Comparison of ENCODE assay signal across 12 mouse cellular contexts in the genomic region with DNA sequence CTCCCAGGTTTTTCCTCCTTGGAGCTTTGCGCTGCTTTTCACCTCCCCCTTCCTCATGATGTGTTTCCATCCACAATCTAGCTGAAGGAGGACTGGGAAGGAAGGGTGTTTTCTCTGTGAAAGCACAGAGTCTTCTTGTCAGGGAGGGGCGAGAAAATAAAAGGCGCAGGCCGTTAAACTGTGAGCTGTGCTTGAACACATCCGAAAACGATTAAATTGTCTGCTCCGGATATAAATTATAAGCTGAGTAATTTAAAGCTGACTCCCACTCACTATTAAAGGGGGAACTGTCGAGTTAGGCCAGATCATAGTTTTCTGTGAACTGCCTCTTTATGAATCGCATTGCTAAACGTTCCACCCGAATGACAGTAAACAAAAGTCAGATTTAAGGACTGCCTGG.
A peak's percentile ranks its signal among the peaks of the same experiment; 100 is the strongest.
DNase-seq lines count a peak whose midpoint lies in the region; ATAC-seq and TF ChIP-seq lines count a peak whose summit lies in the region.
"Had no signal": no experiment of that assay in that cellular context is flagged by ENCODE, and none has a peak within 500 bp of the region (broad histone marks: within the 10 kb centered on the region; RNA-seq: fewer than 3 reads in every experiment).

No protein-coding gene starts in this region.

- 6% methylated on average over 11 of the region's 11 CpGs for WGBS in kidney, embryonic 14.5 days
- WGBS in stomach, embryonic 16.5 days: 37% methylated on average over 11 of the region's 11 CpGs
- WGBS in stomach, postnatal 0 days: 29% methylated on average over 11 of the region's 11 CpGs

- peaks cover 19% of the 10 kb centered on the region for H3K4me1 ChIP-seq in kidney, embryonic 14.5 days (ENCODE audit: control insufficient read depth, insufficient read depth, low read length)
- no peaks in the 10 kb centered on the region for H3K4me1 ChIP-seq in stomach, embryonic 16.5 days (ENCODE audit: control insufficient read depth, insufficient read depth, low read length)
- H3K4me1 ChIP-seq in stomach, postnatal 0 days (replicated peaks; ENCODE audit: control insufficient read depth, insufficient read depth): no peaks in the 10 kb centered on the region

- no peaks in the 10 kb centered on the region for H3K27me3 ChIP-seq in kidney, embryonic 14.5 days (ENCODE audit: control insufficient read depth, insufficient read depth, low read length)
- no peaks in the 10 kb centered on the region for H3K27me3 ChIP-seq in stomach, embryonic 16.5 days (ENCODE audit: control insufficient read depth, insufficient read depth, low read length)
- no peaks in the 10 kb centered on the region for H3K27me3 ChIP-seq in stomach, postnatal 0 days (ENCODE audit: control insufficient read depth, insufficient read depth, low read length)
- H3K27me3 ChIP-seq: CH12.LX had no signal

- peak; percentile 85 for ATAC-seq in kidney, embryonic 14.5 days (ENCODE audit: low FRiP score, low TSS enrichment)
- ATAC-seq in stomach, embryonic 16.5 days (ENCODE audit: insufficient read depth, low FRiP score): no peak
- no peak for ATAC-seq in stomach, postnatal 0 days (ENCODE audit: low FRiP score, low TSS enrichment)

- no peak overlapping the region for H3K4me3 ChIP-seq in kidney, embryonic 14.5 days (ENCODE audit: low read length)
- H3K4me3 ChIP-seq in stomach, embryonic 16.5 days (replicated peaks; ENCODE audit: low read length): no peak overlapping the region
- no peak overlapping the region for H3K4me3 ChIP-seq in stomach, postnatal 0 days (ENCODE audit: low read depth, low read length)
- H3K4me3 ChIP-seq: midbrain, embryonic 10.5 days had no signal

- H3K4me2 ChIP-seq in kidney, embryonic 14.5 days (replicated peaks; ENCODE audit: low read depth, low read length): peak overlapping the region; percentile 25
- peak overlapping the region; percentile 15; the same call in 1 of the 2 replicates for H3K4me2 ChIP-seq in stomach, embryonic 16.5 days (ENCODE audit: low read depth, low read length)
- H3K4me2 ChIP-seq in stomach, postnatal 0 days (replicated peaks; ENCODE audit: low read depth): no peak overlapping the region

- TF ChIP-seq CTCF in stomach, postnatal 0 days (IDR thresholded peaks at IDR 0.05; ENCODE audit: low read depth): no peak

- H3K27ac ChIP-seq in kidney, embryonic 14.5 days (ENCODE audit: low read depth, low read length): peak overlapping the region; percentile 5; the same call in 1 of the 2 replicates
- no peak overlapping the region for H3K27ac ChIP-seq in stomach, embryonic 16.5 days (ENCODE audit: low read length)
- H3K27ac ChIP-seq in stomach, postnatal 0 days (replicated peaks): no peak overlapping the region
- H3K27ac ChIP-seq: midbrain, embryonic 10.5 days had no signal

- no peak for TF ChIP-seq EP300 in stomach, postnatal 0 days (optimal IDR thresholded peaks at IDR 0.05)

- no peak overlapping the region for H3K9ac ChIP-seq in kidney, embryonic 14.5 days (ENCODE audit: low read depth, low read length)
- H3K9ac ChIP-seq in stomach, embryonic 16.5 days (ENCODE audit: low read length): no peak overlapping the region
- H3K9ac ChIP-seq in stomach, postnatal 0 days (ENCODE audit: low read length): no peak overlapping the region

- no peaks in the 10 kb centered on the region for H3K9me3 ChIP-seq in kidney, embryonic 14.5 days (ENCODE audit: control insufficient read depth, low read length)
- no peaks in the 10 kb centered on the region for H3K9me3 ChIP-seq in stomach, embryonic 16.5 days (replicated peaks; ENCODE audit: control insufficient read depth, low read length)
- no peaks in the 10 kb centered on the region for H3K9me3 ChIP-seq in stomach, postnatal 0 days (ENCODE audit: control insufficient read depth, low read length)
- H3K9me3 ChIP-seq: midbrain, embryonic 10.5 days had no signal

- no peak for DNase-seq in kidney, adult 9 months
- DNase-seq in stomach, postnatal 0 days (ENCODE audit: low spot score): no peak
- DNase-seq in kidney, postnatal 4 days: peak; percentile 40 to 65
- no peak for DNase-seq in urinary bladder, postnatal 14 days (ENCODE audit: low spot score)
- DNase-seq in heart, adult 9 months (ENCODE audit: low spot score in 2 of 2): no peak
- DNase-seq: adrenal gland, postnatal 10 days; cerebellum, adult 11-12 months; spleen, adult 18-20 months had no signal

- H3K36me3 ChIP-seq in kidney, embryonic 14.5 days (ENCODE audit: control insufficient read depth, insufficient read depth, low read length): no peaks in the 10 kb centered on the region
- no peaks in the 10 kb centered on the region for H3K36me3 ChIP-seq in stomach, embryonic 16.5 days (ENCODE audit: control insufficient read depth, insufficient read depth, low read length)
- no peaks in the 10 kb centered on the region for H3K36me3 ChIP-seq in stomach, postnatal 0 days (ENCODE audit: control insufficient read depth, insufficient read depth, low read length)
- H3K36me3 ChIP-seq: midbrain, embryonic 10.5 days had no signal

Comparison
In these comparisons a context has a peak if more than half of its experiments do, and no peak if none do; other contexts are left out.
1. DNase-seq: peak in kidney, postnatal 4 days (2 of 2); none in kidney, adult 9 months (single experiment), stomach, postnatal 0 days (single experiment), urinary bladder, postnatal 14 days (single experiment) and heart, adult 9 months (0 of 2).